Mouse (Mus musculus): ENCODE measurements around the gene Col9a2. TPM values are rescaled to one million over a fixed set of nuclear protein-coding genes. Genes with fewer than 3 reads are reported as not detected.
"Not testable (repeated sequence)": the region's sequence is repeated elsewhere in the genome, so short reads cannot be mapped to it uniquely, and the experiment has no call there.

Gene Col9a2
- total RNA-seq, 4 experiments from 2014 or later: 0.40 to 0.78 (median 0.57) TPM

DNA sequence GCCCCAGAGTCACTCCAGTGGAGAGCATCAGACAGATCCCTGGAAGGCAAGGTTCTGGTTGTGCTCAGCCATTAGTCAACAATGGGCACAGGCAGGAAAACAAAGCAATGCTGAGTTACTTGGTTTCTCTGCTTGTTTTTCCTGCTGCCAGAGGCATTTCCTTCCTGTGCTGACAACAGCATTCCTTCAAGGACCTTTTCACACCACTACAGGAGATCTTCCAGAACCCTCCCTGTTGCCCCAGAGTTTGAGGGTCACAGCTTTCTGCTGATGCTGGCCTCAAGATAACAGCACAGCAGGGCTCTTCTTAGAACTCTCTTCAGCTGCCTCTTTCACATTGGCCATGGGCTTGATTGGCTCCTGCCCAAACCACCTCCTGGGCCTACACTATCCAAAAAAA lies 17.3 kb upstream of the Col9a2 start:
- DNase-seq: peak; percentile 29

DNA sequence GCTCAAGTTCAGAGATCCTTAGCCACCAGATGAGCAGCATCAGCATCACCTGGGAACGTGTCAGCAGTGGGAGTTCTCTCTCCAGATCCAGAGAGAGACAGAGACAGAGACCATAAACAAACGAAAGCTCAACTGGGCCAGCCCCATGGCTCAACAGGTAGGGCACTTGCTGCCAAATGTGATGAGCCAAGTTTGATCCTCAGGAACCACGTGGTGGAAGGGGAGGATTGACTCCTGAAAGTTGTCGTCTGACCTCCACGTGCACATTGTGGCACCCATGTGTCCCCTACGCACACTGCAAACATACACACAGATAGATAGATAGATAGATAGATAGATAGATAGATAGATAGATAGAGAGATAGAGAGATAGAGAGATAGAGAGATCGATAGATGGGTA lies 15.7 kb upstream of the Col9a2 start:
- no peak for DNase-seq

GRCm38 (mm10) chr4:121023941-121024340 lies 15.2 kb upstream of the Col9a2 start:
- DNase-seq: peak; percentile 64

- no peak for DNase-seq
Observed at GRCm38 (mm10) chr4:121025681-121026080, 13.5 kb upstream of the Col9a2 start.

GRCm38 (mm10) chr4:121028146-121028545 lies 11.0 kb upstream of the Col9a2 start:
- DNase-seq: peak; percentile 32

DNA sequence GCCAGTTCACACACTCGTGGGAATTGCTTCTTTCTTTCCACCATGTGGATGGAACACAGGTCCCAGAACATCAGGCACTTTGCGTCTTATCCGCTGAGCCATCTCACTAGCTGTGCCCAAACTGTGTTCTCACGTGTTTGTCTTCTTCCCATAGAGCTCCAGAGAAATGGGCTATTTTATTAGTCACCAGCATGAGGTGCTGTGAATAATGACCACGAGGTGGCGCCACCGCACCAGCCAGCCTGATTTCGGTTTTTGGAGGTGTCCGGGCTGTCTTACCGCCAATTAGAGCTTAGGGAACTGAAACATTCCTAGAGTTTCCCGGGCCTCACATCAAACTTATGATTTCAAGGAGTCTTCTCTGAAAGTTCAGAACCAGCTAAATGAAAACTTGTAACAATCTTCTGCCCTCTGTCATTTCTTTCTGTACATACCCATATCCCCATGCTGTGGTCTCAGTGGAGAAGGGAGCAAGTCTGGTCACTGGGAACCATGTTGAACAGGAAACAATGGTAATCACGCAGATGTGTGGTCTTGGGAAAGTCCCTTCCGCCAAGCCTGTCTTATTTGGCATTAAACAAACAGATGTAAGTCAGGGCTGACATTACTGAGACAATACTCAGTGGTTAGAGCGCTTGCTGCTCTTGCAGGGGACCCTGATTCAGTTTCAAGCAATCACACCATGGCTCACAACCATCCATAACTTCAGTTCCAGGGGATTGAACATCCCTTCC lies 10.4 kb upstream of the Col9a2 start:
- DNase-seq: no peak

DNA sequence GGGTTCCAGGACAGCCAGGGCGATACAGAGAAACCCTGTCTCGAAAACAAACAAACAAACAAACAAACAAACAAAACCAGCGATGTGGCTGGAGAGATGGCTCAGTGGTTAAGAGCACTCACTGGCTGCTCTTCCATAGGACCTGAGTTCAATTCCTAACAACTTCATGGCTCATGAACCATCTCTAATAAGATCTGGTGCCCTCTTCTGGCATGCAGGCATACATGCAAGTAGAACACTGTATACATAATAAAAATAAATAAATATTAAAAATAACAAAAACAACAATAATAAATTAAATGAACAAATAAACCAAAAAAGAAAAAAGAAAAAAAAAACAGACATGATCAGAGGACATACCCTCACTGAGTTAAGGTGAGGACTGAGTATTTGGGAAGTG lies 9.6 kb upstream of the Col9a2 start:
- DNase-seq: no peak

DNA sequence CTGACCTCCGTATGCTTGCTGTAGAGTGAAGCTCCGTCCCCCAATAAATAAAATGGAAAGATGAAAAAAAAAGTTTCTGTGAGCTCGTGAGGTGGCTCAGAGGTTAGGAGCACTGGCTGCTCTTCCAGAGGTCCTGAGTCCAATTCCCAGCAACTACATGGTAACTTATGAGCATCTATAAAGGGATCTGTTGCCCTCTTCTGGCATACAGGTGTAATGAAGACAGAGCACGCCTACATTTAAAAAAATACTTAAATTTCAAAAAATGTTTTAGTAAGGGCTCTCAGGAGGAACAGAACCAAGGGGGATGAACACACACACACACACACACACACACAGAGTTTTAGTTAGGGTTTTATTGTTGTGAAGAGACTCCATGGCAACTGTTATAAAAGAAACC lies 7.7 kb upstream of the Col9a2 start:
- DNase-seq: no peak

GRCm38 (mm10) chr4:121033006-121033405 lies 6.2 kb upstream of the Col9a2 start:
- DNase-seq: no peak

GRCm38 (mm10) chr4:121040323-121040722 lies 1.1 kb downstream of the Col9a2 start:
- DNase-seq: no peak

- DNase-seq: no peak
Observed at GRCm38 (mm10) chr4:121040897-121041671, 1.9 kb downstream of the Col9a2 start.

GRCm38 (mm10) chr4:121042472-121042871 lies 3.3 kb downstream of the Col9a2 start:
- no peak for DNase-seq

DNA sequence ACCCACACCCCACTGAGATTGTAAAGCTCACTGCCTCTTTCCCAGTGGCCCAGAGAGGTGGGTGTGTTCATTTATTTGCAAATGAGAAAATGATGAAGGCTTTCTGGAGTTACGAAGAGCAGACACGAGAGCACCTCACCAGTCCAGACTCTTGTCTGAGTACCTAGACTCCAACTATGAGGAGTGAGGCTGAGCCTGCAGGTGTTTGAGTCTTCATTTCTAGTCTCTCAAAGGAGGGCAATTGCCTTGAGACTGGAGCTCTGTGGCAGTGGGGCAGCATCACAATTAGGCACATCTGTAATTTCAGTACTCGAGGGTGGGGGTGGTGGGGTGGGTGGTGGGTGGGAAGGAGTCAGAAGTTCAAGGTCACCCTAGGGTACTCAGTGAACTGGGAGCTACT lies 3.8 kb downstream of the Col9a2 start:
- DNase-seq: no peak

DNA sequence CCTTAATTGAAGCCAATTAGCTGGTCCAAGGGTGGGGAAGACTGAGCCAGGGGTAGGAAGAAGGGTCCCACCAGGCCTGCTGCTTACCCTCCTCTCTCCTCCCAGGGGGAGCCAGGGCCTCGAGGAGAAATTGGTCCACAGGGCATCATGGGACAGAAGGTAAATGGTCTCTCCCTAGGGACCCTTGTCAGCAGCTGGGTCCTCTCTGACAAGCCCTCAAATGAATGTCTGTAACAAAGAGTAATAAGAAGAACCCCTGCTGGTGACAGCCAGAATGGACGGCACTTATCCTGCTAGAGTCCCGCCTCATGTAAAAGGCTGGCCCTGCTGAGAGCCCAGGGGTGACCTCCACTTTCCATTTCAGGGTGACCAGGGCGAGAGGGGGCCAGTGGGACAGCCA lies 12.7 kb downstream of the Col9a2 start:
- DNase-seq: no peak

- DNase-seq: no peak
Observed at GRCm38 (mm10) chr4:121052454-121053323, 13.5 kb downstream of the Col9a2 start.

- no peak for DNase-seq
Observed at GRCm38 (mm10) chr4:121056342-121056741, 17.2 kb downstream of the Col9a2 start.

DNA sequence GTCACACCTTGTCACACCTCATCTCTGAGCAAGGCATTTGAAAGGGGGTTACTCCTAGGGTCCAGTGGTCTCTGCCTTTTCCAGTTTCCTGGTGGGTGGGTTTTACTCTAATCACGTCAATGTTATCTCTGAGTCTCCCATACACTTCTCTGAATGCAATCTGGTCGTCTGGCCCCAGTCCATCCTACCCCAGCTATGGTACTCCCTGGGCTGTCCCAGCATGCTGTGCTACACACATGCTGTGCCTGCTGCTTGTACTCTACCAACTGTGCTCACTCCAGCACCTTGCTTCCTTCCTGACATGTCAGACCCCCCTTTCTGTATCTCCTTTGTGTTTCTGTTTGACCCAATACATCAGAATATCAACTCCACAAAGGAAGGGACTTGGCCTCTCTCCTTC lies 17.8 kb downstream of the Col9a2 start:
- no peak for DNase-seq

DNA sequence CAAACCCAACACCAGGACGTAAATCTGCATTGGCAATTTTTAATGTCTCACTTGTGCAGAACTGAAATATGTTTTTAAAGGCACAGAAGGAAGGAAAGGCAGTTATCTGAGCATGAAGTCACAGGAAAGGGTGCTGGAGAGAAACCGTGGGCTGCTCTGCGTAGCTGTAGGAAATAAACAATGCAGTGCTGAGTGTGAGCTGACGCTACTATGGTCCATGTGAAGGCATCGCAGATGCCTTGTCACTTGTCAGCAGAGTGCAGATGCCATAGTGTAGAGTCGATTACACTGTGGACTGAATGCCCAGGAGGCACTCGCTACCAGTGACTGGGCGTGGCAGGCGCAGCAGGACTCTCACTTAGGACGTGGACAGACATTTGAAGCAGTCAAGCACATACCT lies 20.0 kb downstream of the Col9a2 start:
- DNase-seq: not testable (repeated sequence)

DNA sequence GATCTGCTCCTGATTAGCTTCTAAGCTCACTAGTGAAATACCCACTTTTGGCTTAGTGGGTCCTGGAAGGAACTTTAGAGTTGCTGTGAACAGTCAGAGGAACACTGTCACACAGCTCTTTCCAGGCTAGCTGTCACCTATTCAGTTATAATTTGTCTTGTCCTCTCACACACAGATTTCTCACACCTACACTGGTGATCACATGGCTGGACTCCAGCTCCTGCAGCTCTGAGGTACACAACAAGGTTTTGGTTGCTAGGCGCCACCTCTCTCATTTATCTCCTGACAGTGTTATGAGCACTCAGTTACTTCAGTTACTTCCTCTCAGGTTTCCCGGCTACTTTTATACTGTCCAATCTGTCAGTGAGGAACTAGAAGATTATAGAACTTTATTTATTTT lies 26.2 kb downstream of the Col9a2 start:
- no peak for DNase-seq

DNA sequence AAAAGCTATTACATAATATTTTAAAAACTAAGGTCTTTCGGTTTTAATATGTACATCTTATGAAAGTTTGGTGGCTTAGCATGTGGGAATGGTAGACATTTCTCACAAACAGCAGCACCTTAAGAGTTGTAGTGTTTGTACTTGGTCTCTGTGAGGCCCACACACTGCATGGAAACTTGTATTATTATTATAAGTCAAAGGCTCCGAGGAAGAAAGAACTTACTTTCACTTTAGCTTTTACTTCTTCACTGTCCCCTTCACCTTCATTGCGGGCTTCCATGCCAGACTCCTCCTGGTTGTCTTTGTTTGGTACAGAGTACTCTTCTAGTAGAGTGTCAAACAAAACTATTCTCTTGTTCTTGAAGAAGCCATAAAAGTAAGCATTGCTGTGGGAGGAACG lies 35.1 kb downstream of the Col9a2 start:
- no peak for DNase-seq

- no peak for DNase-seq
Observed at GRCm38 (mm10) chr4:121077915-121078646, 38.9 kb downstream of the Col9a2 start.

DNA sequence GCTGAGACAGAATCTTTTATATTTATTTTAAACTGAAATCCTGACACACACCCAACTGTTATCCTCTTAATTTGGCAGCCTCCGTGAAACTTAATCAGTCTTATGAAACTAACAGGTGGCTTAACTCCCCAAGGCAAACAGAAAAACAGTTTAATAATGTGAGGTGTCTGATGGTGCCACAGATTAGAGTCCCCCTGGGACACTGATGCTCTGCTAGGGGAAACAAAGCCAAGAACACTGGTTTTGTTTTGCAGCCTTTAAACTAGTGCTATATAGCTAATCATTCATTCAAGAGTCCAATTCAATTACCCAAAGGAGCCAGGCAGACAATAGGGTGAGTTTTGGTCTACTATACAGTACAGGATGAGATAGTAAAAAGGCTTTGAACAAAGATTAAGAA lies 41.2 kb downstream of the Col9a2 start:
- DNase-seq: no peak

All from adrenal gland, adult 8-10 months (tissue).